Mouse (Mus musculus): Measurements from ENCODE around the gene Ttc4. TPM values are rescaled to one million over a fixed set of nuclear protein-coding genes. Genes with fewer than 3 reads are reported as not detected.
A peak's percentile ranks its signal among the peaks of the same experiment; 100 is the strongest.

Ttc4 gene
- polyA plus RNA-seq, 1 experiment from 2014 or later, result 89.0 TPM

DNA sequence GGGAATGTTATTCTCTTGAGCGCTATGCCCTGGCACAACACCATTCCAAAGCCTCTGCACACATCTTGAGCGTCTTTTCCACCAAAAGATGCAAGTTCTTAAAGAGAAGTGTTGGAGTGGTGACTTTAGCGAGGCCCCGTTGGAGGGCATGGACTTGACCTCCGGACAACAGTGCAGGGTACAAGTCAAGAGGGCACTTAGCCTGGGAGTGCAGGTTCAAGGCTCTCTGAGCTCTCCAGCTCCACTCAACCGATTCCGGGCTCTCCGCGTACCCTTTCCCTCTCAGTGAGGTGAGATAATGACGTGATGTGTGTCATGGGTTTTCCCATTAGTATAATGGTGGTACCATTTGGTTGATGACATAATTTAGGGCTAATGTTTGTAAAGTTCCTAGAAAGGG is 54.5 kb downstream of the Ttc4 start:
- H3K27ac ChIP-seq, result no peak overlapping the region
- H3K4me3 ChIP-seq, result no peak overlapping the region
- H3K9ac ChIP-seq, result no peak overlapping the region
- H3K36me3 ChIP-seq, result no peaks in the 10 kb centered on the region
- no peak for ATAC-seq (ENCODE audit: insufficient number of reproducible peaks, low FRiP score, low TSS enrichment, low read depth)
- H3K27me3 ChIP-seq, result peaks cover 45% of the 10 kb centered on the region
- no peak overlapping the region for H3K4me2 ChIP-seq
- peaks cover 11% of the 10 kb centered on the region for H3K4me1 ChIP-seq
- WGBS, result 91% methylated on average over 10 of the region's 10 CpGs
- H3K9me3 ChIP-seq, result no peaks in the 10 kb centered on the region

DNA sequence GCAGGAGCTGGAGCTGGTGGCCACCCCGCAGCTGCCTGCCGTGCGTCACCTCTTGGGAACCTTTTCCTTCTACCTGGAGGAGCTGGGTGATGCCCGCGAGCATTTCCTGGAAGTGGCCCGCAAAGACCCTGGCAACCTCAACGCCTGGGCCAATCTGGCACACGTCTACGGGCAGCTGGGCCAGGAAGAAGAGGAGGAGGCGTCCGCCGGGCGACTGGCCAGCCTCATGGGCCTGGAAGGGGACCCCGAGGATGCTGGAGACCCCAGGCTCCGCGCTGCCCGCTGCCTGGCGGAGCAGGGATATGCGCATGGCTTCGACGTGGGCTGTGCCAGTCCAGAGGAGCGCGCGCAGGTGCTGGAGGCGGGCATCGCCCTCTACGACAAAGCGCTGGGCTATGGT is 56.0 kb downstream of the Ttc4 start:
- no peak for ATAC-seq (ENCODE audit: insufficient number of reproducible peaks, low FRiP score, low TSS enrichment, low read depth)
- WGBS, result 24% methylated on average over 28 of the region's 28 CpGs
- peak overlapping the region; percentile 29 for H3K4me3 ChIP-seq
- H3K9me3 ChIP-seq, result no peaks in the 10 kb centered on the region
- peaks cover 45% of the 10 kb centered on the region for H3K27me3 ChIP-seq
- no peak overlapping the region for H3K27ac ChIP-seq
- H3K9ac ChIP-seq, result no peak overlapping the region
- peaks cover 11% of the 10 kb centered on the region for H3K4me1 ChIP-seq
- H3K36me3 ChIP-seq, result no peaks in the 10 kb centered on the region
- H3K4me2 ChIP-seq, result 0 out of 2 replicates have a peak overlapping the region, but pooled peaks have one; percentile 26

GRCm38 (mm10) chr4:106622030-106622493 is 56.7 kb downstream of the Ttc4 start, which contains the start of gene Ttc22:
Gene Ttc22 (plus strand): TSS chr4:106622432.
- ATAC-seq (ENCODE audit: insufficient number of reproducible peaks, low FRiP score, low TSS enrichment, low read depth), result no peak
- Histone ChIP-seq H3K9ac (no peak within 1 kb of the TSS), H3K4me2 (peak within 1 kb of the TSS; percentile 26; the same call in 1 of the 2 replicates)

DNA sequence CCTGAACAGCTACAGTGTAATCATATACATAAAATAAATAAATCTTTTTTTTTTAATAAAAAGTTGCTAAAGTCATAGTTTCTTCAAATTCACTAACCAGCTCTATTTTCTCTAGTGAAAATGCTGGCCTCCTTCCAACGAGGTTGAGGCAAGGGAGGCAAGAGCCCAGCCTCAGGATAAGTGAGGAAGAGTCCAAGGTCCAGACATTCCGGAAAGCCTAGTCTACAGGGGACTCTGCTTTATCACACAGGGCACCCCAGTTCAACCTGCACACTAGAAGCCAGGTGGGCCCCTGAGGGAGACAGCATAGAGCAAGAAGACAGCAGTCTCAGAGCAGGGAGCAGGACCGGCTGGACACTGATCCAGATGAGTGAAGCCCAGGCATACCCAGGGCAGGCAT is 57.3 kb downstream of the Ttc4 start:
- H3K36me3 ChIP-seq, result no peaks in the 10 kb centered on the region
- H3K4me1 ChIP-seq, result peaks cover 17% of the 10 kb centered on the region
- no peak overlapping the region for H3K9ac ChIP-seq
- H3K27ac ChIP-seq, result no peak overlapping the region
- no peaks in the 10 kb centered on the region for H3K9me3 ChIP-seq
- no peak overlapping the region for H3K4me3 ChIP-seq
- no peak overlapping the region for H3K4me2 ChIP-seq
- H3K27me3 ChIP-seq, result peaks cover 45% of the 10 kb centered on the region
- no peak for ATAC-seq (ENCODE audit: insufficient number of reproducible peaks, low FRiP score, low TSS enrichment, low read depth)
- WGBS, result 59% methylated on average over 3 of the region's 3 CpGs

More at GRCm38 (mm10) chr4:106622030-106622493, 56.7 kb downstream of the Ttc4 start, which contains the start of gene Ttc22:
- no peak within 1 kb of the TSS; the same call in 1 of the 2 replicates for H3K27ac ChIP-seq
- no peaks in the 10 kb centered on the region for H3K9me3 ChIP-seq
- H3K27me3 ChIP-seq, result peaks cover 45% of the 10 kb centered on the region
- H3K36me3 ChIP-seq, result no peaks in the 10 kb centered on the region
- WGBS, result 22% methylated on average over 16 of the region's 16 CpGs
- H3K4me1 ChIP-seq, result peaks cover 14% of the 10 kb centered on the region
- H3K4me3 ChIP-seq, result peak within 1 kb of the TSS; percentile 29

DNA sequence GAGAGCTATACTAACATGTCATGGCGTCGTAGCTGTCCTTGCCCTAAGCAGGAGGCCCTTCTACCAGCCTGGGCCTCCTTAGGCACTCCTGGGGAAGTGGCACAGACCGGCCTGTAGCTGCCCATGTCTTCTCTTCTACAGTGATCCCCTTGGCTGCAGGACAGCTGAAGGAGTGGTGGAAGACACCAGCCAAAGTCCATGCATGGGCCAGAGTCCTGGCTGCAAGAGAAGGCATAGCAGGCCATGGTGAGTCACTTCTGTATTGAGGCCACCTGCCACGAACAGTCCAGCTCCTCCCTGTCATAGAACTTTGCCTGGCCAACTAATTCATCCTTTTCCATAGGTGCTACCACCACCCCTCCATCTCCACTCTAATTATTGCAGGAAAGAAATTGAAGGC is 59.8 kb downstream of the Ttc4 start:
- WGBS, result 89% methylated on average over 4 of the region's 4 CpGs
- H3K27me3 ChIP-seq, result peaks cover 28% of the 10 kb centered on the region
- no peaks in the 10 kb centered on the region for H3K9me3 ChIP-seq
- H3K27ac ChIP-seq, result no peak overlapping the region
- peaks cover 21% of the 10 kb centered on the region for H3K4me1 ChIP-seq
- no peaks in the 10 kb centered on the region for H3K36me3 ChIP-seq
- no peak overlapping the region for H3K4me2 ChIP-seq
- ATAC-seq (ENCODE audit: insufficient number of reproducible peaks, low FRiP score, low TSS enrichment, low read depth), result no peak
- no peak overlapping the region for H3K4me3 ChIP-seq
- H3K9ac ChIP-seq, result no peak overlapping the region

- H3K27me3 ChIP-seq, result peaks cover 10% of the 10 kb centered on the region
- no peaks in the 10 kb centered on the region for H3K9me3 ChIP-seq
- peak within 1 kb of the TSS; percentile 42 for H3K4me2 ChIP-seq
- no peak within 1 kb of the TSS for H3K27ac ChIP-seq
- no peaks in the 10 kb centered on the region for H3K36me3 ChIP-seq
- H3K4me1 ChIP-seq, result peaks cover 13% of the 10 kb centered on the region
- under 1% methylated on average over 18 of the region's 19 CpGs for WGBS
- no peak for ATAC-seq (ENCODE audit: insufficient number of reproducible peaks, low FRiP score, low TSS enrichment, low read depth)
- H3K9ac ChIP-seq, result no peak within 1 kb of the TSS
- peak within 1 kb of the TSS; percentile 20; the same call in 1 of the 2 replicates for H3K4me3 ChIP-seq
These were observed 61.7 kb downstream of the Ttc4 start, which contains the start of gene Lexm for GRCm38 (mm10) chr4:106617056-106617455. Gene Lexm (minus strand): TSS chr4:106617241.

DNA sequence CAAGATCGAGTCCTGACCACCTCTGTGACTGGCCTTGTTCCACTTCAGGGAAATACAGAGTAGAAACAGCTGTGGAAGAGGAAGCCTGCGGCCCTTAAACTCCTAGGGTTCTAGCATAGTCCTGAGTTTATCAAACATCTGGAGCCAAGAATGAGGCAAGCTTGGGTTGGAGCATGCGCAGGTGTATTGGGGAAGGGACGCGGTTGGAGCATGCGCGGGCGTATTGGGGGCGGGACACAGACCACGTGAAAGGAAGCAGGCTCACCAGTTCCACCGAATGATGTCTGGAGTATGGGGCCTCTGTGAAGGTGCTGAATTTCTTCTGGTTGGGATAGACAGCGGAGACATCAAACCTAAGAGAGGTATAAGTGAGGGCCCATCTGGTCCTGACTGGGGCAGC is 63.1 kb downstream of the Ttc4 start:
- Histone ChIP-seq H3K36me3 (no peaks in the 10 kb centered on the region), H3K27ac (no peak overlapping the region), H3K27me3 (no peaks in the 10 kb centered on the region), H3K4me3 (no peak overlapping the region), H3K9me3 (no peaks in the 10 kb centered on the region), H3K4me2 (no peak overlapping the region), H3K4me1 (peaks cover 10% of the 10 kb centered on the region), H3K9ac (no peak overlapping the region)
- WGBS, result 76% methylated on average over 12 of the region's 12 CpGs
- no peak for ATAC-seq (ENCODE audit: insufficient number of reproducible peaks, low FRiP score, low TSS enrichment, low read depth)

- no peak for ATAC-seq (ENCODE audit: insufficient number of reproducible peaks, low FRiP score, low TSS enrichment, low read depth)
- H3K4me2 ChIP-seq, result no peak overlapping the region
- no peak overlapping the region for H3K27ac ChIP-seq
- WGBS, result 69% methylated on average over 9 of the region's 9 CpGs
- no peaks in the 10 kb centered on the region for H3K27me3 ChIP-seq
- no peaks in the 10 kb centered on the region for H3K36me3 ChIP-seq
- H3K4me1 ChIP-seq, result peaks cover 10% of the 10 kb centered on the region
- no peaks in the 10 kb centered on the region for H3K9me3 ChIP-seq
- H3K4me3 ChIP-seq, result no peak overlapping the region
- no peak overlapping the region for H3K9ac ChIP-seq
These were observed 63.9 kb downstream of the Ttc4 start for GRCm38 (mm10) chr4:106614881-106615280.

- Histone ChIP-seq H3K27ac (no peak overlapping the region), H3K9me3 (no peaks in the 10 kb centered on the region), H3K4me2 (no peak overlapping the region), H3K4me3 (no peak overlapping the region), H3K4me1 (peaks cover 10% of the 10 kb centered on the region), H3K9ac (no peak overlapping the region), H3K36me3 (no peaks in the 10 kb centered on the region), H3K27me3 (no peaks in the 10 kb centered on the region)
- peak; percentile 30; the same call in 1 of the 2 replicates for ATAC-seq (ENCODE audit: insufficient number of reproducible peaks, low FRiP score, low TSS enrichment, low read depth)
- 42% methylated on average over 7 of the region's 7 CpGs for WGBS
These were observed 64.5 kb downstream of the Ttc4 start for GRCm38 (mm10) chr4:106614180-106614797.

DNA sequence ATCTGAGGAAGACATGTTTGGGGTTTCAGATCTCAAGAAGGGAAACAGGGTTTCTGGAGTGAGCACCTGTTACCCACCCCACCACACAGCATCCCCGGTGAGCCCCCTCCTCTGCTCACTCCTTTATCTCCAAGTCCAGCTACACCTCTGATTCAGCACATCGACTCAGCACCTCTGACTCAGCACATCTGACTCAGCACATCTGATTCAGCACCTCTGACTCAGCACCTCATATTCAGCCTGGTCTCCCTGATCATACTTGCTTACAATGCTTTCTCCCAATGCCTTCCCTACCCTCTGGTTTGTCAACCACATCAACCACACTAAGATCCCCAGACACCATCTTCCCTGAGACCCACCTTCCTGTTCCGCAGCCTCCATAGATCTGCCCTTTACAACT is 65.2 kb downstream of the Ttc4 start:
- H3K27me3 ChIP-seq, result no peaks in the 10 kb centered on the region
- ATAC-seq (ENCODE audit: insufficient number of reproducible peaks, low FRiP score, low TSS enrichment, low read depth), result no peak
- H3K27ac ChIP-seq, result no peak overlapping the region
- H3K36me3 ChIP-seq, result no peaks in the 10 kb centered on the region
- WGBS, result 77% methylated on average over 3 of the region's 3 CpGs
- H3K4me2 ChIP-seq, result no peak overlapping the region
- H3K4me1 ChIP-seq, result peaks cover 10% of the 10 kb centered on the region
- H3K9ac ChIP-seq, result no peak overlapping the region
- H3K9me3 ChIP-seq, result no peaks in the 10 kb centered on the region
- no peak overlapping the region for H3K4me3 ChIP-seq

DNA sequence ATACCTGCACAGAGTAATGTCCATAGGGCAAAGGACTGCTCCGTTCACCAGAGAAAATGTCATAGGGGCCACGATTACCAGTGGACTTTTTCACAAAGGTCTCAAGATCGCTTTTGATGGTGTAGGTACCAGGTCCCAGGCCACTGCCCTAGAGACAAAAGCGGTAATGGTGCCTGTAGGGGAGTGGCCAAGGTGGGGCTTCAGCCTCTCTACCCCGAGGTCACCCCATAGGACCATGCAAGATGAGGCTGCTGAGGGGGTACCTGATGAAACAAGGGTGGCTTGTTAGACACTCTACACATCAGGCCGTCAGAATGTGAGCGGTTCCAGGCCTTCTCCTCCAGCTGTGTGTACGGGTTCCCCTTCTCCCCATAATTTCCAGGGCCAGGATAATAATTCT is 65.6 kb downstream of the Ttc4 start:
- H3K27ac ChIP-seq, result no peak overlapping the region
- H3K9ac ChIP-seq, result no peak overlapping the region
- WGBS, result 75% methylated on average over 8 of the region's 8 CpGs
- H3K27me3 ChIP-seq, result no peaks in the 10 kb centered on the region
- H3K4me2 ChIP-seq, result no peak overlapping the region
- H3K4me3 ChIP-seq, result no peak overlapping the region
- H3K9me3 ChIP-seq, result no peaks in the 10 kb centered on the region
- no peaks in the 10 kb centered on the region for H3K36me3 ChIP-seq
- H3K4me1 ChIP-seq, result peaks cover 10% of the 10 kb centered on the region
- ATAC-seq (ENCODE audit: insufficient number of reproducible peaks, low FRiP score, low TSS enrichment, low read depth), result no peak
